Mouse (Mus musculus) CH12.LX (cell line): ENCODE data around the gene Aqp5.

ENCODE experiments used
- CTCF ChIP-seq, 2 experiments: IDR thresholded peaks in 1 of 2; conservative IDR thresholded peaks in 1 of 2; 2 replicates each; pipeline ENCODE4 v1.5.1; 2011 to 2012; ENCODE audit warnings: low read depth in 2 of 2, low read length in 2 of 2, improper control_type of control experiment in 1 of 2, inconsistent platforms in 1 of 2, mild to moderate bottlenecking in 1 of 2, moderate library complexity in 1 of 2
- EP300 ChIP-seq: IDR thresholded peaks from 2 replicates; pipeline ENCODE4 v1.6.1; 2011; ENCODE audit warnings: low read length, improper control_type of control experiment
- NELFE ChIP-seq: IDR thresholded peaks from 2 replicates; pipeline ENCODE4 v1.6.1; 2011; ENCODE audit warnings: low read depth, low read length, improper control_type of control experiment
- POLR2A ChIP-seq: IDR thresholded peaks from 2 replicates; pipeline ENCODE4 v1.6.1; 2011; ENCODE audit warnings: low read depth, mild to moderate bottlenecking, improper control_type of control experiment, low read length
- POLR2AphosphoS2 ChIP-seq: IDR thresholded peaks from 2 replicates; pipeline ENCODE4 v1.6.1; 2011; ENCODE audit warnings: low read depth, low read length, improper control_type of control experiment
- RAD21 ChIP-seq: IDR thresholded peaks from 2 replicates; pipeline ENCODE4 v1.6.1; 2011; ENCODE audit warnings: low read depth, mild to moderate bottlenecking, low read length, improper control_type of control experiment, moderate library complexity
- SIN3A ChIP-seq: IDR thresholded peaks from 2 replicates; pipeline ENCODE4 v1.6.1; 2012; ENCODE audit warnings: low read length, improper control_type of control experiment, inconsistent platforms
- TCF12 ChIP-seq: IDR thresholded peaks from 2 replicates; pipeline ENCODE4 v1.6.1; 2014; ENCODE audit warnings: low read depth, mild to moderate bottlenecking, inconsistent platforms, low read length, improper control_type of control experiment

GRCm38 (mm10) chr15:99634702-99635101, 44.1 kb downstream of the Aqp5 start:
- TF ChIP-seq POLR2AphosphoS2 (no peak), POLR2A (no peak), TCF12 (no peak), CTCF (conservative IDR thresholded peaks at IDR 0.05 in 1 of 2, IDR thresholded peaks at IDR 0.05 in 1 of 2; ENCODE audit: low read depth in 2 of 2, low read length in 2 of 2) (no peak), NELFE (no peak), EP300 (no peak), RAD21 (no peak), SIN3A (no peak)
